1 mouse cellular context compared by ENCODE assay signal in genomic region chr8:126855914-126856313, GRCm38 (mm10).
TF ChIP-seq lines count a peak whose summit lies in the region.

No protein-coding gene starts in this region.

TF ChIP-seq in CH12.LX, 34 proteins besides CTCF, POLR2A, EP300 and RAD21 (continued from another document):
- no peak for TF ChIP-seq ZKSCAN1 (IDR thresholded peaks at IDR 0.05; ENCODE audit: borderline replicate concordance, low read depth, low read length)
